9 mouse cellular contexts compared by ENCODE assay signal in the genomic region with DNA sequence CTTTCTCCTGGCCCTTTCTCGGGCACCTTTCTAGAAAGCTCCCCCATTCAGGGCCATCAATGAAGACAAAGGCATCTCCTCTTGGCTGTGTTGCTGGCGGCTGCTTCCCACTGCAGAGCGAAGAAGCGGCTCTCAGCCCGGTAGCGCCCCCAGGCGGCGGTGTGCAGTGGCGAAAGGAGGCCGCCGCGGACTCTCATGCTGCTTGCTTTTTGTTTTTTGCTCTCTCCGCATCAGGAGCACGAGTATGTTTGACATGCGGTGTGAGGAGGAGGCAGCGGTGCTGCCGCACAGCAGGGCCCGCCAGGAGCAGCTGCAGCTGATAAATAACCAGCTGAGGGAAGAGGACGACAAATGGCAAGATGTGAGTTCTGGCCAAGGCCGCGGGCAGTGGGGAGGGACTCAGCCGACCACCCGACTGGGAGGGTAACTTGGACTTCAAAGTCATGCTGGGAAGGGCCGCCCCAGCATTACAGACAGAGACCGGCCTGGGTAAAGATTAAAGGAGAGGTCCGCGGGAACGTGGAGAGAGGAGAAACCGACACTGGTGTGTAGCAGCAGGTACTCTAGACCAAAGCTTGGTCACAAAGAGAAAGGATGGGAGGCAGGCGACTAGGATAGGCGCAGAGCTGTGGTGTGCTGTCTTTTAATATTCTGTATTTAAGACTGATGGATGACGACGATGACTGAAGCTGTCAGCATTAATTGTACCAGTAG.
A peak's percentile ranks its signal among the peaks of the same experiment; 100 is the strongest.
DNase-seq lines count a peak whose midpoint lies in the region; ATAC-seq and TF ChIP-seq lines count a peak whose summit lies in the region.
"Had no signal": no experiment of that assay in that cellular context is flagged by ENCODE, and none has a peak within 500 bp of the region (broad histone marks: within the 10 kb centered on the region; RNA-seq: fewer than 3 reads in every experiment).

No protein-coding gene starts in this region.

- H3K27ac ChIP-seq in hindbrain, embryonic 12.5 days, result peak overlapping the region; percentile 45
- H3K27ac ChIP-seq in lung, postnatal 0 days (ENCODE audit: low read length), result no peak overlapping the region; the same call in 1 of the 2 replicates

- peak; percentile 91 for ATAC-seq in hindbrain, embryonic 12.5 days (ENCODE audit: low FRiP score)
- peak; percentile 81 for ATAC-seq in lung, postnatal 0 days

- H3K9me3 ChIP-seq in hindbrain, embryonic 12.5 days (replicated peaks), result no peaks in the 10 kb centered on the region
- H3K9me3 ChIP-seq in lung, postnatal 0 days (ENCODE audit: low read length), result no peaks in the 10 kb centered on the region

- H3K27me3 ChIP-seq in hindbrain, embryonic 12.5 days, result no peaks in the 10 kb centered on the region
- H3K27me3 ChIP-seq in lung, postnatal 0 days (replicated peaks; ENCODE audit: insufficient read depth, low read length), result no peaks in the 10 kb centered on the region

- peaks cover 10% of the 10 kb centered on the region; the same call in 1 of the 2 replicates for H3K36me3 ChIP-seq in hindbrain, embryonic 12.5 days
- H3K36me3 ChIP-seq in lung, postnatal 0 days (ENCODE audit: insufficient read depth, low read length), result 0 out of 2 replicates have a peak, but pooled peaks cover 7% of the 10 kb centered on the region

- peaks cover 27% of the 10 kb centered on the region for H3K4me1 ChIP-seq in hindbrain, embryonic 12.5 days
- H3K4me1 ChIP-seq in lung, postnatal 0 days (ENCODE audit: insufficient read depth, low read depth, low read length), result no peaks in the 10 kb centered on the region; the same call in 1 of the 2 replicates

- TF ChIP-seq EP300 in lung, postnatal 0 days (IDR thresholded peaks at IDR 0.05), result no peak

- WGBS in hindbrain, embryonic 12.5 days, result 2% methylated on average over 33 of the region's 33 CpGs
- 9% methylated on average over 33 of the region's 33 CpGs for WGBS in lung, postnatal 0 days

- H3K4me2 ChIP-seq in hindbrain, embryonic 12.5 days (replicated peaks), result peak overlapping the region; percentile 52
- H3K4me2 ChIP-seq in lung, postnatal 0 days (replicated peaks; ENCODE audit: low read depth, low read length), result peak overlapping the region; percentile 55

- peak overlapping the region; percentile 30 for H3K4me3 ChIP-seq in hindbrain, embryonic 12.5 days
- H3K4me3 ChIP-seq in lung, postnatal 0 days (ENCODE audit: low read depth, low read length), result no peak overlapping the region
- H3K4me3 ChIP-seq: erythroblast, embryonic 14.5 days had no signal

- H3K9ac ChIP-seq in hindbrain, embryonic 12.5 days, result peak overlapping the region; percentile 51
- no peak overlapping the region for H3K9ac ChIP-seq in lung, postnatal 0 days (replicated peaks; ENCODE audit: low read depth)

- TF ChIP-seq CTCF in lung, postnatal 0 days (IDR thresholded peaks at IDR 0.05), result peak; percentile 92

- DNase-seq in WW6 (ENCODE audit: low read depth, low spot score), result peak; percentile 57
- DNase-seq in cerebellum, adult 9-11 months, result peak; percentile 68
- DNase-seq in frontal cortex, postnatal 10 days (ENCODE audit: low spot score in 2 of 2), result peak; percentile 70 to 82
- peak; percentile 89 to 94 for DNase-seq in layer of hippocampus, postnatal 25 days (ENCODE audit: extremely low spot score in 1 of 2, low spot score in 1 of 2)
- DNase-seq in lung, postnatal 0 days (ENCODE audit: low spot score), result peak; percentile 77
- DNase-seq in right cerebral cortex, adult 18-20 months, result peak; percentile 87
- no peak for DNase-seq in T-cell, adult 2 months (ENCODE audit: low spot score)
